Mouse (Mus musculus) hindbrain, embryonic 10.5 days (tissue): ENCODE measurements at regions not wholly inside any gene's neighbourhood (a gene's known extent, or its start where the extent isn't known, plus 50 kb on each side); places are given as distances from the start of the nearest gene placed in this dataset.

Experiments used
- DNase-seq: peaks from one replicate; pipeline ENCODE4 v3.0.0-alpha.2; 2017; ENCODE audit warnings: low spot score
- H3K27ac ChIP-seq: fragments of 300-500 bp; sonication (generic); 2 replicates; pipeline ENCODE4 v1.5.1; 2016; ENCODE audit warnings: mild to moderate bottlenecking, moderate library complexity
- H3K27me3 ChIP-seq: fragments of 300-500 bp; sonication (generic); 2 replicates; pipeline ENCODE4 v1.6.1; 2016; ENCODE audit warnings: mild to moderate bottlenecking; ENCODE audit not compliant: poor library complexity, insufficient read depth, severe bottlenecking
- H3K36me3 ChIP-seq: fragments of 300-500 bp; sonication (generic); 2 replicates; pipeline ENCODE4 v1.6.1; 2016; ENCODE audit warnings: mild to moderate bottlenecking, moderate library complexity
- H3K4me1 ChIP-seq: fragments of 300-500 bp; sonication (generic); replicated peaks from 2 replicates; pipeline ENCODE4 v1.6.1; 2016; ENCODE audit warnings: mild to moderate bottlenecking
- H3K4me3 ChIP-seq: fragments of 300-500 bp; sonication (generic); 2 replicates; pipeline ENCODE4 v1.5.1; 2016; ENCODE audit warnings: mild to moderate bottlenecking, moderate library complexity
- H3K9me3 ChIP-seq: fragments of 300-500 bp; sonication (generic); 2 replicates; pipeline ENCODE4 v1.6.1; 2016; ENCODE audit warnings: mild to moderate bottlenecking, moderate library complexity
- WGBS: fragments of 180-500 bp; shearing (Covaris S2); methylation state at CpG from one replicate; pipeline ENCODE4 v1.1.7; 2016; 5-methylcytosine and 5-hydroxymethylcytosine counted together

- Histone ChIP-seq H3K27me3 (peaks cover 43% of the 10 kb centered on the region), H3K9me3 (no peaks in the 10 kb centered on the region), H3K27ac (no peak overlapping the region), H3K36me3 (no peaks in the 10 kb centered on the region), H3K4me3 (no peak overlapping the region), H3K4me1 (peaks cover 23% of the 10 kb centered on the region; the same call in 1 of the 2 replicates)
- DNase-seq, result no peak
- 83% methylated on average over 2 of the region's 2 CpGs for WGBS
Observed at GRCm38 (mm10) chr3:33902431-33902830, 58.3 kb upstream of the Ccdc39 start.

- peaks cover 23% of the 10 kb centered on the region; the same call in 1 of the 2 replicates for H3K4me1 ChIP-seq
- no peaks in the 10 kb centered on the region for H3K9me3 ChIP-seq
- peaks cover 51% of the 10 kb centered on the region for H3K27me3 ChIP-seq
- DNase-seq, result no peak
- WGBS, result 90% methylated on average over 8 of the region's 8 CpGs
- H3K27ac ChIP-seq, result no peak overlapping the region
- no peak overlapping the region for H3K4me3 ChIP-seq
- no peaks in the 10 kb centered on the region for H3K36me3 ChIP-seq
Observed at GRCm38 (mm10) chr3:33903326-33903725, 59.2 kb upstream of the Ccdc39 start.

DNA sequence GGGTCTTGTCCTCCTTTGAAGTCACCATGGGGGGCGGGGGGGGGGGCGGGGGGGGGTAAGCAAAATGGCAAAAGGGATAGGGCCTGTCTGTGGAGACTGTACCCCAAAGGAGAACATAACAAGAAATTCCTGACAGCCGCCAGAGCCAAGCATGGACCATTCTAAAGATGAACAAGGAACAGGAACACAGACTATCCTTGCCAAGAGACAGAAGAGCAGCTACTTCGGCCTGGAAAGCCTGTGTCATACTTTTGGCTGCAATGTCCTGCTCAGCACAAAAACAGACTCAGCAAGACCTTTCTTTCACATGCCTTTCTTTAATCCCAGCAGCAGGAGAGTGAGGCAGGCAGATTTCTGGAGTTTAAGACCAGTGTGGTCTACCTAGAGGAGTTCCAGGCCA lies 59.7 kb upstream of the Ccdc39 start:
- 57% methylated on average over 4 of the region's 4 CpGs for WGBS
- Histone ChIP-seq H3K4me1 (peaks cover 23% of the 10 kb centered on the region; the same call in 1 of the 2 replicates), H3K36me3 (no peaks in the 10 kb centered on the region), H3K9me3 (no peaks in the 10 kb centered on the region), H3K27ac (no peak overlapping the region), H3K4me3 (no peak overlapping the region), H3K27me3 (peaks cover 55% of the 10 kb centered on the region)
- DNase-seq, result no peak

DNA sequence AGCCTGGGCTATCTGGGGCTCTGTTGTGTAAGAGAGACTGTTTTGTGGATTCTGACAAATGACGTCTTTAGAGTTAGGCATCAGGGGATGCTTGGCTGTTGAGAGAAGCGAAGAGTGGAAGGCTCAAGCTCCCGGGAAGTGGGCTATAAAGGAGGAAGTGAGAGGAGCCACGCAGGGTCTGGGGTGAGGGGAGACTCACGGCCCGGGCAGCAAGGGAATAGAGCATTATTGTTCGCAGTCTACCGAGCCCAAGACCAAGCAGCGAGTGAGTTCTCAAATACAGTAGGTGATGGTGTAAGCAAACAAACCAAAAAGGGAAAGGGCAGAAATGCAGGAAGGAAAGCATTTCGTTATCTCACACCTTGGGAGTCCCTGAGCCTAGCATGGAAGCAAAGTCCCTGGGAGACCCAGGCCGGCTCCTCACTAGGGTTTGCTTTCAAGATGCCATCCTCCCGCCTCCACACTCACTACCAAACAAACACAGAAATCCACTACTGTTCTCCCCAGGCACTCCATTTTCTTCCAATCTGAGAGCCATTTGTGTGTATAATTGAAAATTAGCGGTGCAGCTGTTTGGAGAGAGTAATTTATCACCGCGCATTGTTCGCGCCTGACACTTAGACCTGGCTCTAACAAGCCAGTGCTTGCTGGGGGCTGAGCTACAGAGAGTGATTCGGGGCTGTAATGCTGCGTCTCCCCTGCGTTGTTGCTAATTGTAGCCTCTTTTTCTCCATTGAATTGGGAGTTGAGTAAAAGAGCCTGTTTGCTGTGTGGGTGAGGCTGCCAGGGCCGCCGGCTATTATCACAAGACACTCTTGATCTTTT lies 61.0 kb upstream of the Ccdc39 start:
- Histone ChIP-seq H3K27ac (peak overlapping the region; percentile 59), H3K4me1 (peaks cover 23% of the 10 kb centered on the region; the same call in 1 of the 2 replicates), H3K27me3 (peaks cover 57% of the 10 kb centered on the region), H3K9me3 (no peaks in the 10 kb centered on the region), H3K36me3 (no peaks in the 10 kb centered on the region), H3K4me3 (peak overlapping the region; percentile 20; the same call in 1 of the 2 replicates)
- WGBS, result 51% methylated on average over 22 of the region's 22 CpGs
- peak; percentile 43 for DNase-seq

DNA sequence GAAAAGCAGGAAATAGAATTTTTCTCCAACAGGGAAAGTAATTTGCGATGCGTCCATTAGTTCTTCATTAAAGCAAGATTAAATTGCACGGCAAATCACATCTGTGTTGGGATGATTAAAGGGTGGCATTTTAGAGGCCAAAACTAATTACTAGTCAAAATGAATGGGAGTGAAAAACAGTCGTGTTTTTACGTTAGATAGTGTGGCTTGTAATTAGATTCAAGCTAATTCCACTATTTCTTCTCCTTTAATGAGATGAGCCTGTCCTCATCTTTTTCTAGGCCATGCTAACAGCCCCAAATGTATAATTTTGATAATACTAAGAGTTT lies 61.5 kb upstream of the Ccdc39 start:
- H3K27me3 ChIP-seq, result peaks cover 54% of the 10 kb centered on the region

GRCm38 (mm10) chr3:33907061-33907460 lies 63.0 kb upstream of the Ccdc39 start:
- H3K4me1 ChIP-seq, result peaks cover 23% of the 10 kb centered on the region; the same call in 1 of the 2 replicates
- H3K27me3 ChIP-seq, result peaks cover 43% of the 10 kb centered on the region
- WGBS, result 90% methylated on average over 8 of the region's 8 CpGs
- H3K36me3 ChIP-seq, result no peaks in the 10 kb centered on the region
- no peak for DNase-seq
- no peak overlapping the region for H3K27ac ChIP-seq
- H3K9me3 ChIP-seq, result no peaks in the 10 kb centered on the region
- H3K4me3 ChIP-seq, result no peak overlapping the region

More for the DNA sequence above, 61.5 kb upstream of the Ccdc39 start:
- WGBS, result 58% methylated on average over 5 of the region's 5 CpGs
- Histone ChIP-seq H3K27ac (0 out of 2 replicates have a peak overlapping the region, but pooled peaks have one; percentile 59), H3K4me3 (no peak overlapping the region), H3K36me3 (no peaks in the 10 kb centered on the region), H3K9me3 (no peaks in the 10 kb centered on the region), H3K4me1 (peaks cover 23% of the 10 kb centered on the region; the same call in 1 of the 2 replicates)
- DNase-seq, result no peak

DNA sequence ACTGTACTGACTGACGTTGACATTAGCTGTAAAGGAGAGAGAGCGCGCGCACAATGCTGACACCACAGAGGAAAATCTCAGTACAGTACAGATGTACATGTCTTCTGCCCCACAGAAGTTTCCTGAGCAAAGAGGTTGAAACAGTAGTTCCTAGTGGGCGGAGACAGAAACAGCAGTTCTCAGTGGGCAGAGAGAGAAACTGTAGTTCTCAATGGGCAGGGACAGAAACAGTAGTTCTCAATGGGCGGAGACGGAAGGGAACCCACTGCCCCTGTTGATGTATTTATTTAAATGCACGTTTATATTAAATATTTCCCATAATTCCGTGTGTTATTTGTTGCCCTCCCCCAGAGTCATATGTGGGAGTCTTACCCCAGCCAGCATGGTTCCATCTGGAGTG lies 67.4 kb upstream of the Ccdc39 start:
- WGBS, result 87% methylated on average over 9 of the region's 9 CpGs
- peaks cover 28% of the 10 kb centered on the region for H3K27me3 ChIP-seq
- H3K4me3 ChIP-seq, result no peak overlapping the region

GRCm38 (mm10) chr3:33913470-33913869 lies 69.4 kb upstream of the Ccdc39 start:
- no peak for DNase-seq
- peaks cover 9% of the 10 kb centered on the region for H3K27me3 ChIP-seq
- WGBS, result 90% methylated on average over 5 of the region's 5 CpGs

More for the DNA sequence above, 67.4 kb upstream of the Ccdc39 start:
- H3K4me1 ChIP-seq, result 0 out of 2 replicates have a peak, but pooled peaks cover under 1% of the 10 kb centered on the region
- no peaks in the 10 kb centered on the region for H3K9me3 ChIP-seq
- H3K27ac ChIP-seq, result no peak overlapping the region
- DNase-seq, result no peak
- no peaks in the 10 kb centered on the region for H3K36me3 ChIP-seq

GRCm38 (mm10) chr3:33914386-33914785 lies 70.3 kb upstream of the Ccdc39 start:
- Histone ChIP-seq H3K27me3 (peaks cover 4% of the 10 kb centered on the region), H3K36me3 (no peaks in the 10 kb centered on the region), H3K9me3 (no peaks in the 10 kb centered on the region), H3K27ac (no peak overlapping the region), H3K4me3 (no peak overlapping the region), H3K4me1 (no peaks in the 10 kb centered on the region)
- 61% methylated on average over 9 of the region's 9 CpGs for WGBS
- no peak for DNase-seq

More at GRCm38 (mm10) chr3:33913470-33913869, 69.4 kb upstream of the Ccdc39 start:
- Histone ChIP-seq H3K4me1 (no peaks in the 10 kb centered on the region), H3K27ac (no peak overlapping the region), H3K4me3 (no peak overlapping the region), H3K36me3 (no peaks in the 10 kb centered on the region), H3K9me3 (no peaks in the 10 kb centered on the region)

GRCm38 (mm10) chr3:33915777-33916176 lies 71.7 kb upstream of the Ccdc39 start:
- Histone ChIP-seq H3K36me3 (no peaks in the 10 kb centered on the region), H3K4me3 (no peak overlapping the region), H3K4me1 (no peaks in the 10 kb centered on the region), H3K27ac (no peak overlapping the region), H3K9me3 (no peaks in the 10 kb centered on the region), H3K27me3 (peaks cover 4% of the 10 kb centered on the region; the same call in 1 of the 2 replicates)
- DNase-seq, result no peak

- Histone ChIP-seq H3K4me3 (no peak overlapping the region), H3K27ac (no peak overlapping the region), H3K36me3 (no peaks in the 10 kb centered on the region), H3K27me3 (peaks cover 4% of the 10 kb centered on the region; the same call in 1 of the 2 replicates), H3K4me1 (no peaks in the 10 kb centered on the region), H3K9me3 (no peaks in the 10 kb centered on the region)
- WGBS, result 75% methylated on average over 10 of the region's 10 CpGs
- no peak for DNase-seq
Observed at GRCm38 (mm10) chr3:33916318-33916717, 72.2 kb upstream of the Ccdc39 start.

DNA sequence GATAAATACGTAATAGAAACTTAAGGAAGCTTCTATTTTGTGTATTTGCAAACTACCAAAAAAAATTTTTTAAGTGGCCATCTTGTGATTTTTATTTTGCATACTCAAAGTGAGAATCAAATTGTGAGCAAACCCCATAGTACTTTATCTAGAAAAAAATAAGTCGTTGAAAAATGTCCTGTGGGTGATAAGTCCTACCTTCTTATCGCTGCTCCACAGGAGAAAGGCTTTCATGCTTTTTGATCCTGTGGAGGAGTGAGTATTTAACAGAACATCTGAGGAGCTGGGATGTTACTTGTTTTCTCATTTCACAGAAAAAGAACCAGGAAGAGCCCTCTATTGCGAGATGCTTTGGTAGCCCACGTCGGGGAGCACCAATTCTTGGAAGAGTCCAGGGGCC lies 72.7 kb upstream of the Ccdc39 start:
- Histone ChIP-seq H3K9me3 (no peaks in the 10 kb centered on the region), H3K27ac (no peak overlapping the region), H3K4me3 (no peak overlapping the region), H3K36me3 (no peaks in the 10 kb centered on the region), H3K4me1 (no peaks in the 10 kb centered on the region), H3K27me3 (peaks cover 4% of the 10 kb centered on the region; the same call in 1 of the 2 replicates)
- WGBS, result 94% methylated on average over 6 of the region's 6 CpGs
- no peak for DNase-seq

DNA sequence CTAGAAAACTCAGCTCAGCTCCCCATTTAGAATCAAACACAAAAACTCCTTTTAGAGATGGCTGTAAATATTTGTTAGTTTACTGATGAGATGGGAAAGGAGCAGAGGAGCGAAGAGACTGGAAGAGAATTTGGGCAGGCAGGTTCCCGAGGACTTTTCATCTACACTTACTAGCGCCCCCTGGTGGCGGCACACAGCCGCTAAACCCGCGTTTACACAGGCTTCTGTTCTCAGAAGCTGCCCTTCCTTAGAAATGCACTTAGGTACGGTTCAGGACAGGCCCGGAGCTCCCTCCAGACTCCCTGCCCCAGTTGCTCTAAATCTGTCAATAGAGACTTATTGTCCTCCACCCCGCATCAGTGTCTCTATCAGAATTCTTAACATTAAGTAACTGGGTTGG lies 74.7 kb upstream of the Ccdc39 start:
- H3K4me3 ChIP-seq, result no peak overlapping the region
- 8% methylated on average over 10 of the region's 10 CpGs for whole genome bisulfite sequencing
- peak; percentile 81 for DNase-seq
- H3K9me3 ChIP-seq, result no peaks in the 10 kb centered on the region
- no peak overlapping the region for H3K27ac ChIP-seq
- no peaks in the 10 kb centered on the region for H3K4me1 ChIP-seq
- no peaks in the 10 kb centered on the region for H3K36me3 ChIP-seq
- no peaks in the 10 kb centered on the region; the same call in 1 of the 2 replicates for H3K27me3 ChIP-seq
